Mouse (Mus musculus) CH12.LX (cell line): Measurements from ENCODE around the gene Fgfr2.

Source experiments
- CTCF ChIP-seq, 2 experiments: IDR thresholded peaks in 1 of 2; conservative IDR thresholded peaks in 1 of 2; 2 replicates each; pipeline ENCODE4 v1.5.1; 2011 to 2012; ENCODE audit warnings: low read depth in 2 of 2, low read length in 2 of 2, improper control_type of control experiment in 1 of 2, inconsistent platforms in 1 of 2, mild to moderate bottlenecking in 1 of 2, moderate library complexity in 1 of 2
- EP300 ChIP-seq: IDR thresholded peaks from 2 replicates; pipeline ENCODE4 v1.6.1; 2011; ENCODE audit warnings: low read length, improper control_type of control experiment
- RCOR1 ChIP-seq: conservative IDR thresholded peaks from 2 replicates; pipeline ENCODE4 v1.6.1; 2012; ENCODE audit warnings: low read depth, mild to moderate bottlenecking, inconsistent platforms, low read length, improper control_type of control experiment
- USF2 ChIP-seq: conservative IDR thresholded peaks from 2 replicates; pipeline ENCODE4 v1.6.1; 2011; ENCODE audit warnings: low read depth, low read length, improper control_type of control experiment
- ZNF384 ChIP-seq: IDR thresholded peaks from 2 replicates; pipeline ENCODE4 v1.6.1; 2012; ENCODE audit warnings: low read depth, low read length, improper control_type of control experiment, inconsistent platforms

DNA sequence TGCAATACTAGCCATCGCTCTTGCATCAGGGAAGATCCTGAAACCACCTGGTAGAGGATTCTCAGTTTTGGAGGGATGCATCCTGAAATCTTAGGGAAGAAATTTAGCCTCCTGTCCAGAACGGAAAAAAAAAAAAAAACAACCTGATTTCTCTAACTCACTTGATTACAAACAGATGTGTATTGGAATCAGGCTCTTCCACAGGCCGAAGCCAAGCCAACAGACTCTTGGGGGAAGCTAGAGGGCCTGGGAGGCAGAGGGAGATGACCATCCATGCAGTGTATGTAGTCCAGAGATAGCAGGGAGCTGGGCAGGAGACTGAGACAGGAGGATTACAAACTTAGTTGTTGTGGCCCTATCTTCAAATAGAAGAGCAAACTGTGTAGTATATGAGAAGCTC, 29.0 kb downstream of the Fgfr2 start:
- TF ChIP-seq RCOR1 (no peak), CTCF (conservative IDR thresholded peaks at IDR 0.05 in 1 of 2, IDR thresholded peaks at IDR 0.05 in 1 of 2; ENCODE audit: low read depth in 2 of 2, low read length in 2 of 2) (no peak), EP300 (no peak), USF2 (no peak), ZNF384 (no peak)
